Mouse (Mus musculus) midbrain, embryonic 15.5 days (tissue): Measurements from ENCODE around the gene Cdk17. TPM values are rescaled to one million over a fixed set of nuclear protein-coding genes. Genes with fewer than 3 reads are reported as not detected.

Source experiments
- ATAC-seq: fragments of 200-750 bp; cut with Nextera tagmentation; replicated peaks from 2 replicates; pipeline ENCODE4 v1.8.0; 2017; ENCODE audit warnings: moderate TSS enrichment
- H3K27ac ChIP-seq: fragments of 300-500 bp; sonication (generic); 2 replicates; pipeline ENCODE4 v1.5.1; 2015; ENCODE audit warnings: mild to moderate bottlenecking, inconsistent platforms
- H3K27me3 ChIP-seq: fragments of 300-500 bp; sonication (generic); replicated peaks from 2 replicates; pipeline ENCODE4 v1.6.1; 2015; ENCODE audit warnings: inconsistent platforms
- H3K36me3 ChIP-seq: fragments of 300-500 bp; sonication (generic); replicated peaks from 2 replicates; pipeline ENCODE4 v1.6.1; 2015; ENCODE audit warnings: inconsistent platforms
- H3K4me1 ChIP-seq: fragments of 300-500 bp; sonication (generic); 2 replicates; pipeline ENCODE4 v1.6.1; 2015; ENCODE audit warnings: inconsistent platforms
- H3K4me2 ChIP-seq: fragments of 300-500 bp; sonication (generic); 2 replicates; pipeline ENCODE4 v1.6.1; 2015; ENCODE audit warnings: inconsistent platforms, mild to moderate bottlenecking, moderate library complexity
- H3K4me3 ChIP-seq: fragments of 300-500 bp; sonication (generic); 2 replicates; pipeline ENCODE4 v1.5.1; 2015; ENCODE audit warnings: mild to moderate bottlenecking, inconsistent platforms
- H3K9ac ChIP-seq: fragments of 300-500 bp; sonication (generic); 2 replicates; pipeline ENCODE4 v1.6.1; 2015; ENCODE audit warnings: mild to moderate bottlenecking, inconsistent platforms
- H3K9me3 ChIP-seq: fragments of 300-500 bp; sonication (generic); 2 replicates; pipeline ENCODE4 v1.6.1; 2016; ENCODE audit warnings: inconsistent platforms
- WGBS: fragments of 180-500 bp; shearing (Covaris S2); methylation state at CpG from one replicate; pipeline ENCODE4 v1.1.7; 2015; ENCODE audit warnings: mixed read lengths; 5-methylcytosine and 5-hydroxymethylcytosine counted together
- polyA plus RNA-seq: library from polyadenylated mRNA; unstranded; fragments of >200 nt; fragmentation: Nextera tagmentation; extraction: Ambion mirVana; gene quantifications from 2 replicates; pipeline ENCODE4 v1.2.1, GENCODE M21; 2015

Gene Cdk17
- polyA plus RNA-seq, 1 experiment from 2014 or later: 45.7 TPM

GRCm38 (mm10) chr10:93272986-93273982, 112.6 kb downstream of the Cdk17 start:
- 79% methylated on average over 14 of the region's 14 CpGs for WGBS
- Histone ChIP-seq H3K27ac (no peak overlapping the region), H3K36me3 (no peaks in the 10 kb centered on the region), H3K27me3 (no peaks in the 10 kb centered on the region), H3K9me3 (no peaks in the 10 kb centered on the region), H3K9ac (no peak overlapping the region), H3K4me2 (no peak overlapping the region), H3K4me3 (no peak overlapping the region), H3K4me1 (peaks cover 35% of the 10 kb centered on the region)
- no peak for ATAC-seq

GRCm38 (mm10) chr10:93274277-93274696, 113.6 kb downstream of the Cdk17 start:
- H3K4me1 ChIP-seq: peaks cover 35% of the 10 kb centered on the region
- 80% methylated on average over 2 of the region's 2 CpGs for WGBS
- no peak overlapping the region for H3K4me2 ChIP-seq
- no peaks in the 10 kb centered on the region for H3K9me3 ChIP-seq
- no peak overlapping the region for H3K27ac ChIP-seq
- ATAC-seq: no peak
- no peak overlapping the region for H3K9ac ChIP-seq
- no peaks in the 10 kb centered on the region for H3K27me3 ChIP-seq
- no peaks in the 10 kb centered on the region for H3K36me3 ChIP-seq
- no peak overlapping the region for H3K4me3 ChIP-seq

GRCm38 (mm10) chr10:93275212-93276136, 114.8 kb downstream of the Cdk17 start:
- peak overlapping the region; percentile 38 for H3K4me3 ChIP-seq
- H3K36me3 ChIP-seq: no peaks in the 10 kb centered on the region
- WGBS: 18% methylated on average over 25 of the region's 25 CpGs
- H3K9me3 ChIP-seq: no peaks in the 10 kb centered on the region
- peak; percentile 88 for ATAC-seq
- no peaks in the 10 kb centered on the region for H3K27me3 ChIP-seq
- H3K27ac ChIP-seq: peak overlapping the region; percentile 82
- H3K4me1 ChIP-seq: peaks cover 30% of the 10 kb centered on the region
- H3K4me2 ChIP-seq: peak overlapping the region; percentile 59
- H3K9ac ChIP-seq: peak overlapping the region; percentile 36

GRCm38 (mm10) chr10:93276349-93276763, 115.7 kb downstream of the Cdk17 start:
- peak; percentile 71 for ATAC-seq
- Histone ChIP-seq H3K4me1 (peaks cover 30% of the 10 kb centered on the region), H3K4me2 (peak overlapping the region; percentile 59), H3K36me3 (no peaks in the 10 kb centered on the region), H3K27me3 (no peaks in the 10 kb centered on the region), H3K4me3 (peak overlapping the region; percentile 38), H3K9me3 (no peaks in the 10 kb centered on the region), H3K27ac (peak overlapping the region; percentile 82), H3K9ac (peak overlapping the region; percentile 36)
- 1% methylated on average over 16 of the region's 16 CpGs for WGBS

- peak overlapping the region; percentile 59 for H3K4me2 ChIP-seq
- H3K9me3 ChIP-seq: no peaks in the 10 kb centered on the region
- H3K27me3 ChIP-seq: no peaks in the 10 kb centered on the region
- no peak for ATAC-seq
- peaks cover 30% of the 10 kb centered on the region for H3K4me1 ChIP-seq
- peak overlapping the region; percentile 38 for H3K4me3 ChIP-seq
- WGBS: 50% methylated on average over 9 of the region's 9 CpGs
- H3K36me3 ChIP-seq: no peaks in the 10 kb centered on the region
- peak overlapping the region; percentile 82 for H3K27ac ChIP-seq
- H3K9ac ChIP-seq: peak overlapping the region; percentile 36; the same call in 1 of the 2 replicates
Measured at GRCm38 (mm10) chr10:93276857-93277256, 116.2 kb downstream of the Cdk17 start.

- Histone ChIP-seq H3K4me2 (no peak overlapping the region), H3K9me3 (no peaks in the 10 kb centered on the region), H3K27ac (no peak overlapping the region), H3K4me3 (no peak overlapping the region), H3K9ac (no peak overlapping the region), H3K4me1 (peaks cover 38% of the 10 kb centered on the region), H3K27me3 (no peaks in the 10 kb centered on the region), H3K36me3 (no peaks in the 10 kb centered on the region)
- no peak for ATAC-seq
- WGBS: 75% methylated on average over 8 of the region's 8 CpGs
Measured at GRCm38 (mm10) chr10:93278361-93278760, 117.7 kb downstream of the Cdk17 start.

GRCm38 (mm10) chr10:93279062-93279461, 118.4 kb downstream of the Cdk17 start:
- H3K4me3 ChIP-seq: no peak overlapping the region
- 93% methylated on average over 9 of the region's 9 CpGs for WGBS
- no peak overlapping the region for H3K27ac ChIP-seq
- no peaks in the 10 kb centered on the region for H3K27me3 ChIP-seq
- no peaks in the 10 kb centered on the region for H3K36me3 ChIP-seq
- ATAC-seq: no peak
- no peak overlapping the region for H3K4me2 ChIP-seq
- peaks cover 38% of the 10 kb centered on the region for H3K4me1 ChIP-seq
- no peak overlapping the region for H3K9ac ChIP-seq
- no peaks in the 10 kb centered on the region for H3K9me3 ChIP-seq

GRCm38 (mm10) chr10:93280586-93280985, 119.9 kb downstream of the Cdk17 start:
- H3K36me3 ChIP-seq: no peaks in the 10 kb centered on the region
- no peak for ATAC-seq
- 76% methylated on average over 12 of the region's 12 CpGs for WGBS
- H3K4me1 ChIP-seq: peaks cover 24% of the 10 kb centered on the region
- H3K4me3 ChIP-seq: no peak overlapping the region
- no peak overlapping the region for H3K9ac ChIP-seq
- no peaks in the 10 kb centered on the region for H3K9me3 ChIP-seq
- no peaks in the 10 kb centered on the region for H3K27me3 ChIP-seq
- no peak overlapping the region for H3K27ac ChIP-seq
- no peak overlapping the region for H3K4me2 ChIP-seq

GRCm38 (mm10) chr10:93281092-93281491, 120.4 kb downstream of the Cdk17 start:
- WGBS: 70% methylated on average over 7 of the region's 7 CpGs
- Histone ChIP-seq H3K27ac (no peak overlapping the region), H3K4me3 (no peak overlapping the region), H3K4me1 (peaks cover 18% of the 10 kb centered on the region), H3K36me3 (no peaks in the 10 kb centered on the region), H3K9me3 (no peaks in the 10 kb centered on the region), H3K27me3 (no peaks in the 10 kb centered on the region), H3K4me2 (no peak overlapping the region), H3K9ac (no peak overlapping the region)
- ATAC-seq: no peak

- H3K9me3 ChIP-seq: no peaks in the 10 kb centered on the region
- H3K27ac ChIP-seq: peak overlapping the region; percentile 51
- H3K4me3 ChIP-seq: no peak overlapping the region
- H3K4me1 ChIP-seq: peaks cover 7% of the 10 kb centered on the region; the same call in 1 of the 2 replicates
- H3K9ac ChIP-seq: no peak overlapping the region
- 18% methylated on average over 12 of the region's 12 CpGs for WGBS
- ATAC-seq: peak; percentile 21; the same call in 1 of the 2 replicates
- H3K27me3 ChIP-seq: no peaks in the 10 kb centered on the region
- H3K4me2 ChIP-seq: no peak overlapping the region
- no peaks in the 10 kb centered on the region for H3K36me3 ChIP-seq
Measured at GRCm38 (mm10) chr10:93282526-93282964, 121.9 kb downstream of the Cdk17 start.

- Histone ChIP-seq H3K4me3 (no peak overlapping the region), H3K9ac (no peak overlapping the region), H3K4me1 (peaks cover 7% of the 10 kb centered on the region; the same call in 1 of the 2 replicates), H3K4me2 (no peak overlapping the region), H3K27me3 (no peaks in the 10 kb centered on the region), H3K9me3 (no peaks in the 10 kb centered on the region), H3K27ac (no peak overlapping the region), H3K36me3 (no peaks in the 10 kb centered on the region)
- no peak for ATAC-seq
- WGBS: 70% methylated on average over 4 of the region's 4 CpGs
Measured at GRCm38 (mm10) chr10:93283258-93283657, 122.6 kb downstream of the Cdk17 start.

- Histone ChIP-seq H3K4me3 (no peak overlapping the region), H3K9me3 (no peaks in the 10 kb centered on the region), H3K27ac (no peak overlapping the region), H3K9ac (no peak overlapping the region), H3K4me2 (no peak overlapping the region), H3K36me3 (no peaks in the 10 kb centered on the region), H3K4me1 (peaks cover 11% of the 10 kb centered on the region; the same call in 1 of the 2 replicates), H3K27me3 (no peaks in the 10 kb centered on the region)
- 87% methylated on average over 5 of the region's 5 CpGs for WGBS
- no peak for ATAC-seq
Measured at GRCm38 (mm10) chr10:93285489-93285888, 124.8 kb downstream of the Cdk17 start.
